Mouse (Mus musculus) Patski (cell line): ENCODE data around the gene Bcap31. TPM values are rescaled to one million over a fixed set of nuclear protein-coding genes. Genes with fewer than 3 reads are reported as not detected.
"Not testable (repeated sequence)": the region's sequence is repeated elsewhere in the genome, so short reads cannot be mapped to it uniquely, and the experiment has no call there.

Experiments used
- ATAC-seq: fragments of 100-300 bp; one replicate; pipeline ENCODE4 v1.8.0; 2021
- CTCF ChIA-PET: fragments of 350-600 bp; sonication (Branson Sonifier 250); formaldehyde crosslinking; loops from one replicate; lab custom pipeline; 2022; ENCODE audit warnings: inconsistent platforms; lab: Charles Lee
- POLR2A ChIA-PET: fragments of 350-600 bp; sonication (Branson Sonifier 250); formaldehyde crosslinking; loops from one replicate; lab custom pipeline; 2022; ENCODE audit warnings: antibody characterized with exemption, inconsistent platforms; lab: Charles Lee
- DNase-seq: peaks from one replicate; pipeline ENCODE4 v3.0.0-alpha.2; 2011; ENCODE audit warnings: low read depth, low spot score
- H3K27me3 ChIP-seq: fragments of 371-371 bp; one replicate; pipeline ENCODE4 v1.5.1; 2021
- CTCF ChIP-seq: fragments of 100-300 bp; IDR thresholded peaks from one replicate; pipeline ENCODE4 v1.5.1; 2021
- in situ Hi-C: fragments of 300-500 bp; cut with MboI; formaldehyde crosslinking; loops from 3 replicates; pipeline ENCODE4 v1.11.1; 2018; ENCODE audit warnings: low pct_unique_long_range_greater_than_20kb, mixed read lengths
- polyA plus RNA-seq: library from polyadenylated mRNA; unstranded; gene quantifications from one replicate; pipeline ENCODE4 v1.2.3, GENCODE M21; 2021

The Bcap31 gene
- polyA plus RNA-seq = 324 TPM

- no peak for TF ChIP-seq CTCF
- ChIA-PET POLR2A (no interaction called here), CTCF (no interaction called here)
- H3K27me3 ChIP-seq = no peaks in the 10 kb centered on the region
- ATAC-seq (peak; percentile 72), DNase-seq (peak; percentile 68)
- in situ Hi-C loops = no loop called here
These were observed at the start of gene Bcap31, which contains the start of gene Abcd1 for GRCm38 (mm10) chrX:73716109-73716661. TSS of gene Bcap31 (minus strand) at chrX:73716175. TSS of gene Abcd1 (plus strand) at chrX:73716597.

GRCm38 (mm10) chrX:73765311-73765710 lies 49.3 kb upstream of the Bcap31 start:
- TF ChIP-seq CTCF = no peak
- DNase-seq (no peak), ATAC-seq (no peak)
- ChIA-PET POLR2A (no interaction called here), CTCF (no interaction called here)
- in situ Hi-C loops = no loop called here
- H3K27me3 ChIP-seq = peaks cover 3% of the 10 kb centered on the region

- no peak for ATAC-seq
- CTCF ChIA-PET = no interaction called here
- TF ChIP-seq CTCF = no peak
- DNase-seq = no peak
- POLR2A ChIA-PET = interaction anchor here (0.5 kb wide), 1 partner anchor 48 kb away, joined by 8 read pairs; no protein-coding TSS in a partner anchor
- H3K27me3 ChIP-seq = peaks cover 24% of the 10 kb centered on the region
- in situ Hi-C loops = no loop called here
These were observed 42.8 kb upstream of the Bcap31 start for GRCm38 (mm10) chrX:73758611-73759290.

- DNase-seq = no peak
- POLR2A ChIA-PET = no interaction called here
- peaks cover 24% of the 10 kb centered on the region for H3K27me3 ChIP-seq
- CTCF ChIA-PET = interaction anchor here (1.1 kb wide), 1 partner anchor 10 kb away, joined by 3 read pairs; no protein-coding TSS in a partner anchor
- in situ Hi-C loops = no loop called here
- no peak for TF ChIP-seq CTCF
- ATAC-seq = no peak
These were observed 40.6 kb upstream of the Bcap31 start, which contains the start of gene Plxnb3 for GRCm38 (mm10) chrX:73756334-73757140. TSS of gene Plxnb3 (plus strand) at chrX:73757090.

GRCm38 (mm10) chrX:73748977-73749376 lies 33.0 kb upstream of the Bcap31 start:
- TF ChIP-seq CTCF = no peak
- ATAC-seq (no peak), DNase-seq (no peak)
- CTCF ChIA-PET = interaction anchor here (1.4 kb wide), 1 partner anchor 14 kb away, joined by 3 read pairs; no protein-coding TSS in a partner anchor
- H3K27me3 ChIP-seq = peaks cover 6% of the 10 kb centered on the region
- POLR2A ChIA-PET = no interaction called here
- in situ Hi-C loops = no loop called here

- in situ Hi-C loops = no loop called here
- POLR2A ChIA-PET = no interaction called here
- DNase-seq = no peak
- peaks cover 6% of the 10 kb centered on the region for H3K27me3 ChIP-seq
- no peak for TF ChIP-seq CTCF
- ATAC-seq = no peak
- CTCF ChIA-PET = no interaction called here
These were observed 29.0 kb upstream of the Bcap31 start for GRCm38 (mm10) chrX:73744774-73745481.

GRCm38 (mm10) chrX:73739841-73740240 lies 23.9 kb upstream of the Bcap31 start:
- POLR2A ChIA-PET, DNase-seq, CTCF ChIA-PET, ATAC-seq, H3K27me3 ChIP-seq, in situ Hi-C loops: not testable (repeated sequence)

GRCm38 (mm10) chrX:73739151-73739550 lies 23.2 kb upstream of the Bcap31 start:
- in situ Hi-C loops = no loop called here
- ATAC-seq (no peak), DNase-seq (no peak)
- TF ChIP-seq CTCF = no peak
- ChIA-PET POLR2A (no interaction called here), CTCF (no interaction called here)
- H3K27me3 ChIP-seq = peaks cover 4% of the 10 kb centered on the region

GRCm38 (mm10) chrX:73738155-73738554 lies 22.2 kb upstream of the Bcap31 start:
- ChIA-PET POLR2A (no interaction called here), CTCF (no interaction called here)
- DNase-seq (no peak), ATAC-seq (no peak)
- peaks cover 4% of the 10 kb centered on the region for H3K27me3 ChIP-seq
- no peak for TF ChIP-seq CTCF
- in situ Hi-C loops = no loop called here

- H3K27me3 ChIP-seq = peaks cover 4% of the 10 kb centered on the region
- ChIA-PET POLR2A (no interaction called here), CTCF (no interaction called here)
- no peak for TF ChIP-seq CTCF
- ATAC-seq (no peak), DNase-seq (no peak)
- in situ Hi-C loops = no loop called here
These were observed 14.9 kb upstream of the Bcap31 start for GRCm38 (mm10) chrX:73730908-73731307.
